Mouse (Mus musculus) heart, embryonic 10.5 days (tissue): ENCODE results near the gene Gramd1b. TPM values are rescaled to one million over a fixed set of nuclear protein-coding genes. Genes with fewer than 3 reads are reported as not detected.

ENCODE experiments used
- DNase-seq: peaks from one replicate; pipeline ENCODE4 v3.0.0-alpha.2; 2017; ENCODE audit warnings: low spot score
- H3K27ac ChIP-seq: fragments of 300-500 bp; sonication (generic); 2 replicates; pipeline ENCODE4 v1.5.1; 2016; ENCODE audit warnings: mild to moderate bottlenecking
- H3K27me3 ChIP-seq: fragments of 300-500 bp; sonication (generic); 2 replicates; pipeline ENCODE4 v1.6.1; 2016; ENCODE audit warnings: mild to moderate bottlenecking; ENCODE audit not compliant: poor library complexity, insufficient read depth, severe bottlenecking
- H3K36me3 ChIP-seq: fragments of 300-500 bp; sonication (generic); 2 replicates; pipeline ENCODE4 v1.6.1; 2016; ENCODE audit warnings: mild to moderate bottlenecking, moderate library complexity
- H3K4me1 ChIP-seq: fragments of 300-500 bp; sonication (generic); 2 replicates; pipeline ENCODE4 v1.6.1; 2016; ENCODE audit warnings: mild to moderate bottlenecking
- H3K4me3 ChIP-seq: fragments of 300-500 bp; sonication (generic); 2 replicates; pipeline ENCODE4 v1.5.1; 2016; ENCODE audit warnings: mild to moderate bottlenecking, moderate library complexity
- H3K9me3 ChIP-seq: fragments of 300-500 bp; sonication (generic); 2 replicates; pipeline ENCODE4 v1.6.1; 2016; ENCODE audit warnings: mild to moderate bottlenecking, moderate library complexity
- WGBS: fragments of 180-500 bp; shearing (Covaris S2); methylation state at CpG from one replicate; pipeline ENCODE4 v1.1.7; 2016; 5-methylcytosine and 5-hydroxymethylcytosine counted together
- polyA plus RNA-seq: library from polyadenylated mRNA; unstranded; fragments of >200 nt; fragmentation: Nextera tagmentation; extraction: Ambion mirVana; gene quantifications from 2 replicates; pipeline ENCODE4 v1.2.1, GENCODE M21; 2016

The Gramd1b gene
- polyA plus RNA-seq, 1 experiment from 2014 or later, result 5.0 TPM

DNA sequence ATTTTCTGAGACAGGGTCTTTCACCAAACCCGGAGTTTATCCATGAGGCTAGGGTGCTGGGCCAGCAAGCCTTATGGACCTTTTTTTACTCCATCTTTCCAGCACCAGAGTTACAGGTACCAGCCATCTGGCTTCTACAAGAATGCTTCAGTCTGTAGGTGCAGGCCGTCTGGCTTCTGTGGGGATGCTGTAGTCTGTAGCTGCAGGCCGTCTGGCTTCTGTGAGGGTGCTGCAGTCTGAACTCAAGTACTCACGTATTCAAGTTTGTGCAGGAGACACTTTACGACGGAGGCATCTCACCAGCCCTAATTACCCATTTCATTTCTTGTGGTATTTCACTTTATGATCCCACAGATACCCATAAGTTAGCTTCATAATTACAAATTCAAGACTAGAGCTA is 14.0 kb upstream of the Gramd1b start:
- WGBS, result 81% methylated on average over 6 of the region's 6 CpGs
- no peaks in the 10 kb centered on the region for H3K9me3 ChIP-seq
- no peaks in the 10 kb centered on the region for H3K36me3 ChIP-seq
- no peak for DNase-seq
- H3K4me1 ChIP-seq, result peaks cover 11% of the 10 kb centered on the region; the same call in 1 of the 2 replicates
- no peak overlapping the region for H3K4me3 ChIP-seq
- no peaks in the 10 kb centered on the region for H3K27me3 ChIP-seq
- no peak overlapping the region for H3K27ac ChIP-seq

DNA sequence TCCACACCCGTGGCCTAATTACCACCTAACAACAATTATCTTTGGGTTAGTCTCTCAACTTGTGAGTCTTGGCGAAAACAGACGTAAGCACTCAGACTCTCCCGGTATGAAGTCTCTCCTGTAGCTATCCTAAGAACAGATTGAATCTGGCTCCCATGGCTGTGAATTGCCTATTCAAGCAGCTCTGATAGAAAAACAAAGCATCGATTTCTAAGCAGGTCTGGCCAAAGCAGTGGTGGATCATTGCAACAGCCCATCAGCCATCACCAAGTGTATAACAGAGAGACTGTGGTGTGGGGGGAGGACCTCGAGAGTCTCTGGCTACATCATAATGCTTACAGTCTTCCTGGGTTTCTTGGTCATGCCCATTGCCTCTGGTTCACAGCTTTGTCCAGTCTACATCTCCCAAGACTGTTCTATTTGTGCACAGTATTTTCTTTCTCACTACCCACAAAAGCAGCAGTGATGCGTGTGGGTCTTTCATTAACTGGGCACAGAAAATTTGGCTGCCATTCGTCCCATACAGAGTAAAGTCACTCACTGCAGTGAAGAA is 8.5 kb upstream of the Gramd1b start:
- Histone ChIP-seq H3K27me3 (no peaks in the 10 kb centered on the region), H3K4me1 (peaks cover 11% of the 10 kb centered on the region), H3K27ac (no peak overlapping the region), H3K9me3 (no peaks in the 10 kb centered on the region), H3K36me3 (no peaks in the 10 kb centered on the region), H3K4me3 (no peak overlapping the region)
- 73% methylated on average over 8 of the region's 8 CpGs for WGBS
- DNase-seq, result no peak

DNA sequence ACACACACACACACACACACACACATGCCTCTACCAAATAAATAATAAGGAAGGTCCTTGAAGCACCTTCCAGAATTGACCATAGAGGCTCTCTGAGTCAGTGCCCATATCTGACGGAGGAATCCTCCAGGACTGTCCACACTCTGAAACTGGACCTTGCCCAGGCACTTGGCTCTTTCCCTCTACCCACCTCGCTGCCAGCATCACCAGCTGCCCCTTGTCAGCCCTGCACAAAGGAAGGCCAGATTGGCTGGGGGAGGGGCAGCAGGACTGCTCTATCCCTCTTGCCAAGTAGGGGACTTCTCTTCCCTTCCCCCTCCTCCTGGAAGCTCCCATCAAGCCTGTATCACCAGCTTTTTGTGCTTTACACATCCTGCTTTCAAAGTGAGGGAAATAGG is 6.5 kb upstream of the Gramd1b start:
- Histone ChIP-seq H3K36me3 (no peaks in the 10 kb centered on the region), H3K9me3 (no peaks in the 10 kb centered on the region), H3K27ac (no peak overlapping the region), H3K4me1 (peaks cover 11% of the 10 kb centered on the region), H3K4me3 (no peak overlapping the region), H3K27me3 (no peaks in the 10 kb centered on the region)
- no peak for DNase-seq
- WGBS, result 40% methylated on average over 2 of the region's 2 CpGs

DNA sequence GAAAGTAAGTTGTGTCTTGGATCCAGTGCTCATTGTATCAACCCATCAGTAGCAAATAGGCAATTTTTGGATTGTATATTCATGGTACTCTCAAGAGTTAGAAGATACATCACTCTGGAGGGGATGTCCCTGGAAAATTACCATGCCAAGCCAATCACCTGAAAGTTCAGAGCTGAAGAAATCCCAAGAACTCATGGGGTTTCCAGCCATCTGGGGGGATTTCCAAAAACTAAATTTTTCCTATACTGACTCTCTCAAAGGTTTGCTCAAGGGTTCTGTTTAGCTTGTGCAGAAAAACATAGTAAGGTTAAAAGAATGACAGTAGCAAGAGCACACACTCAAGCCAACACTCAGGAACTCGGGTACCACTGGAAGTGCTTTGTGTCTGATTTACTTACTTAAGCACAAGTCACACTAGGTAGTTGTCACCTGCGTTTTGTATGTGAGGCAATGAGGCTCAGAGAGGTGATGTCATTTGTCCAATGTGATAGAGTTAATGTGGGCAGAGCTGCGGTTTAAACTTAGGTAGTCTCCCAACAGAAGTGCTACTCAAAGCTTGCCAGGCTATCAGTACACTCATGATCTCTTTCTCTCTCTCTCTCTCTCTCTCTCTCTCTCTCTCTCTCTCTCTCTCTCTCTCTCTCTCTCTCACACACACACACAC is 6.0 kb upstream of the Gramd1b start:
- peaks cover 1% of the 10 kb centered on the region; the same call in 1 of the 2 replicates for H3K27me3 ChIP-seq
- 71% methylated on average over 3 of the region's 3 CpGs for WGBS
- H3K9me3 ChIP-seq, result no peaks in the 10 kb centered on the region
- no peak for DNase-seq
- no peak overlapping the region for H3K4me3 ChIP-seq
- H3K36me3 ChIP-seq, result no peaks in the 10 kb centered on the region
- no peak overlapping the region for H3K27ac ChIP-seq
- peaks cover 11% of the 10 kb centered on the region for H3K4me1 ChIP-seq

DNA sequence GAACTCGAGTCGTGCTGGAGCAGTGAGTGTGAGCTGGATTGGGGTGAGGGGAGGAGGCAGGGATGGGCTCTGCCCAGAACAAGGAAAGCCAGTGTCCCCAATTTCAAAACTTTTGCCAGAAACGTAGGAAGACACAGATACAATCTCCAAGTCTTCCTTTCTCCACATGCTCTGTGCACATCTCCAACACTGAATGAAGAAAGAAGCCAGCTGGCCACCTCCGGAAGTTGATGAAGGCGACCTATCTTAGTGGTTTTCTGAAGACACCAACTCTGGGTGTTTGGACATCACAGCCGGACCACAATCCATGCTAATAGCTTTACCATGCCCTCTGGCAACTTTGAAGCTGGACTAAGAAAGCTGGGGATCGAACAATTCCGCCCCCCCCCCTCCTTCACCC is 647 bp downstream of the Gramd1b start:
- Histone ChIP-seq H3K9me3 (no peaks in the 10 kb centered on the region), H3K27me3 (peaks cover 28% of the 10 kb centered on the region), H3K4me1 (peaks cover 18% of the 10 kb centered on the region), H3K4me3 (peak overlapping the region; percentile 68), H3K36me3 (no peaks in the 10 kb centered on the region), H3K27ac (peak overlapping the region; percentile 82)
- WGBS, result 60% methylated on average over 8 of the region's 8 CpGs
- no peak for DNase-seq

DNA sequence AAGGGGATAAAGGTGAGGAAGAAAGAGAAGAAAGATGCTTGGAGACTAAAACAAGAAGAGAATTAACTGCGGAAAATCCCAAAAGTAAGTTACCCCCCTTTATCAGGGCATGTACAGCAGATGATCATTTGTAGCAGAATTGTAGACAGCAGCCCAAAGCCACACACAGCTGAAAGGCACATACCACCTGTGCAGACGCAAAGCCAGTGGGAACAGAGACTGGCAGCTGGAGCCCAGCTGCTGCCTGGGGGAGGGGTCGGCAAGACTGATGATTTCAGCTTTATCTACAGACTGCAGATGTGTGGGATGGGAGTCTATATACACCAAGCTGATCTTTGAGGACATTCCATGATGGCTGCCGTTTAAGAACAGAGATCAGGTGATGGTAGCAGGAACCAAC is 2.5 kb downstream of the Gramd1b start:
- H3K4me1 ChIP-seq, result peaks cover 18% of the 10 kb centered on the region
- peaks cover 28% of the 10 kb centered on the region for H3K27me3 ChIP-seq
- no peaks in the 10 kb centered on the region for H3K36me3 ChIP-seq
- no peak for DNase-seq
- H3K4me3 ChIP-seq, result no peak overlapping the region
- 57% methylated on average over 4 of the region's 4 CpGs for WGBS
- no peaks in the 10 kb centered on the region for H3K9me3 ChIP-seq
- no peak overlapping the region for H3K27ac ChIP-seq

DNA sequence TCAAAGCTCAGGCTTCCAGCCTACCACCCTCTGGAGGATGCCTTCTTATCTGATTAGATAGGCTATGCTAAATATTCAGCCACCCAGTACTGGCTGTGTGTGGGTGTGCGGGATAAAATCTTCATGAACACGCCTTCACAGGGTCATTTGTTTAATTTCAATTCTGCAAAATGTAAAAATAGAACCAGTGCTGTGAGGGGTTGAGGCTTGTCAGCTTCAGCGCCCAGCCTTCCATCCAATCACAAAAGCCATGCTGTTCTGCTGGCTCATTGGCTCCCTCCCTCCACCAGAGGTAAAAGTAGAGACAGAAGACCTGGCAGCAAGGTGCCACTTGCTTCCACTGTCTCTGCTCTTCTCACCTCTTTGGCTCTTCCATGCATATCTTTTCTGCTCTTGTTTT is 4.3 kb downstream of the Gramd1b start:
- Histone ChIP-seq H3K4me3 (no peak overlapping the region), H3K9me3 (no peaks in the 10 kb centered on the region), H3K36me3 (no peaks in the 10 kb centered on the region), H3K27ac (no peak overlapping the region), H3K27me3 (peaks cover 24% of the 10 kb centered on the region), H3K4me1 (peaks cover 18% of the 10 kb centered on the region)
- WGBS, result 42% methylated on average over 3 of the region's 3 CpGs
- no peak for DNase-seq

DNA sequence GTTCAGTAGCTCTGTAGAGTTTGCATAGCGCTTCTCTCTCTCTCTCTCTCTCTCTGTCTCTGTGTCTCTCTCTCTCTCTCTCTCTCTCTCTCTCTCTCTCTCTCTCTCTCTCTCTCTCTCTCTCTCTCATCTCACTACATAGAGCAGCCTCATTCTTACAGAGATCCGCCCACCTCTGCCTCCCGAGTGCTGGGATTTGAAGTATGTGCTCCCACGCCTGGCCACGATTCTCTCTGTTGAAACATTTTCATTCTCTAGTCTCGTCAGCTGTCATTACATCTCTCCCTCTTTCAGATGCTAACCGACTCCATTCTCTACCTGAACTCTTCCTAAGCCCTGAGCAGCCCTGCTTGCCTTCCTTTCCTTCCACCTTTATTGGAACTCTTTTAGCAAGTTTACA is 9.0 kb downstream of the Gramd1b start:
- Histone ChIP-seq H3K27ac (no peak overlapping the region), H3K4me1 (peaks cover 5% of the 10 kb centered on the region; the same call in 1 of the 2 replicates), H3K9me3 (no peaks in the 10 kb centered on the region), H3K4me3 (no peak overlapping the region), H3K27me3 (no peaks in the 10 kb centered on the region), H3K36me3 (no peaks in the 10 kb centered on the region)
- 71% methylated on average over 7 of the region's 7 CpGs for WGBS
- DNase-seq, result no peak

DNA sequence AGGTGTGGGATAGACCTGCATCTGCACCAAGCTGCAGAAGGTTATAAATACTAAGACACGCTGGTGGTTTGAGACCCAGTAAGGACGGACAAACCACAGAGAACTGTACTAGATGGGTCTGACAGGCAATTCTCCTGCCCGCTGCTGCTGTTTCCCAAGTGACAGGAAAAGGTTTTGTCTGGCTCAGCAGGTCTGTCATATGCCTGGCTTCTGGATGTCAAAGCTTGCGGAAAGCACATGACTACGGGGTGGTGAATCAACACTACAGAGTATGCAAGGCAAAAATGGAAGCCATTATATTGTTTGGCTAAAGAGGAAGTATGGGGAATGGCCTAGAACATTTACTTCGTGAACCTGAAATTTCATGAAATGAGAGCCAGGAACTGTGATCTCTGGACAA is 10.1 kb downstream of the Gramd1b start:
- Histone ChIP-seq H3K4me3 (no peak overlapping the region), H3K27ac (no peak overlapping the region), H3K36me3 (no peaks in the 10 kb centered on the region), H3K9me3 (no peaks in the 10 kb centered on the region), H3K4me1 (no peaks in the 10 kb centered on the region), H3K27me3 (no peaks in the 10 kb centered on the region)
- WGBS, result 85% methylated on average over 6 of the region's 6 CpGs
- no peak for DNase-seq

DNA sequence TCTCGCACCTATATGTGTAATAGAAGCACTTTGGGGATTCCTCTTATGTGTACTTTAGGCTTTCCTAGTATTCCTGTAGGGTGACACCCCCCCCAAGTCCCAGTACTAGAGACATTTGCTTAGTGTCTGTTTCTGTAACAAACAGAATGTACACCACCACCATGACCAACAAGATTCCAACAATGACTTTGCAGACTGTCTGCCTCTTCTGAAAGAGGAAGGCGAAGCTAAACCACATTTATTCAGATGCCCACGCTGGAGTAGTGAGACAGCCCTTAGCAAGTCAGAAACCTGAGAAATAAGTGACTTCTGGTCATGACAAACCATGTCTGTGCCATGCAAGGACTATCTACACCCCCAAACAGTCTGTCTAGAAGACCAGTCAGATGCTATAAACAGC is 11.9 kb downstream of the Gramd1b start:
- no peak overlapping the region for H3K27ac ChIP-seq
- no peaks in the 10 kb centered on the region for H3K27me3 ChIP-seq
- H3K36me3 ChIP-seq, result no peaks in the 10 kb centered on the region
- 75% methylated on average over 3 of the region's 3 CpGs for WGBS
- no peak for DNase-seq
- no peaks in the 10 kb centered on the region for H3K9me3 ChIP-seq
- no peaks in the 10 kb centered on the region for H3K4me1 ChIP-seq
- no peak overlapping the region for H3K4me3 ChIP-seq

DNA sequence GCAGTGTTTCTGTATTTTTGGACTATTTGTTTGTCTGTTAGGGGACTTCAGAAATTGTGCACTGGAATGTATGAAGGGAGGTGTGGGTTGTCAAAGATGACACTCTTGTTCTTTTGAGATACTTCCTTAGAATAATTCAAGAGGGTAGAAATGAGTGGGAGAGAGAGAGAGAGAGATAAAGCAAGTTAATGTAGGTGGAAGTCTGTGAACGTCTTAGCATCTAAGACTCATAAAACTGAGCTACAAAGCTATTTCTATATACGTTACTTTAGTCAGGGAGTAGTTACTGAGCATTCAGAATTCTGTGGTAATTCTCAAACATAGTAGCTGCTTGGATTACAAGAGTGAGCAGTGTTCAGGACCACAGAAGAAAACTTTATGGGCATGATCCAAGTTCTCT is 19.2 kb downstream of the Gramd1b start:
- Histone ChIP-seq H3K27ac (no peak overlapping the region), H3K4me3 (no peak overlapping the region), H3K27me3 (no peaks in the 10 kb centered on the region), H3K9me3 (no peaks in the 10 kb centered on the region), H3K4me1 (peaks cover 9% of the 10 kb centered on the region), H3K36me3 (no peaks in the 10 kb centered on the region)
- 70% methylated on average over 2 of the region's 2 CpGs for WGBS
- no peak for DNase-seq

DNA sequence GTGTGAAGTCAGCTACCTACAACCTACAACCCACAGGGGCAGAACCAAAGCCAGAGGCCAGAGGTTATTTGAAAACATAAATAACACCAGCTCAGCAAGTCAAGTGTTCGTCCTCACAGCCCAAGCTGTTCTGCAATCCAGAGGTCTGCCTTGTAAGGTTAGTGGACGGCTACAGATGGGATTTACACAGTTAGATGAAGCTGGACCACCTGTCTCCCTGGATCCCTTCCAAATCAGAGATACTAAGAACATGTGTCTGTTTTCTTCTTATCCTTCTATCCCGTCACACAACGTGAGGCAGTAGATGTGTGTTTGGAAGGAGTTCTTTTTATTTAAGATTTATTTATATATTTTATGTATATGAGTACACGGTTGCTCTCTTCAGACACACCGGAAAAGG is 21.7 kb downstream of the Gramd1b start:
- Histone ChIP-seq H3K27me3 (no peaks in the 10 kb centered on the region), H3K27ac (no peak overlapping the region), H3K36me3 (no peaks in the 10 kb centered on the region), H3K9me3 (no peaks in the 10 kb centered on the region), H3K4me1 (peaks cover 9% of the 10 kb centered on the region), H3K4me3 (no peak overlapping the region)
- 81% methylated on average over 6 of the region's 6 CpGs for WGBS
- no peak for DNase-seq

DNA sequence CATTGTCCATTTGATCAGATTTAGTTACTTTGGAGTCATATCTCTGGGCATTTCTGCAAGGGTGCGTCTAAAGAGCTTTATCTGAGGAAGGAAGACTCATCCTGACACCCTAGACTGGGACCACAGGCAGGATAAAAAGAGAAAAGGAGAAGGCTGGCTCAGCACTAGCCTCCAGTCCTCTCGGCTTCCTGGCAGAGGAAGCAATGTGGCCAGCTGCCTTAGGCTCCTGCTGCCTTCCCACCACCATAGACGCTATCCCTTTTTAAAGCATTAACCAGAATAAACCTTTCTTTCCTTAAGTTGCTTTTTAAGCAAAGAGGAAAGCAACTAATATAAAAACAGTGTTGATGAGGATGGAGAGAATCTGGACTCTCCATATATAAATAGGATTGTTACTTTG is 24.6 kb downstream of the Gramd1b start:
- Histone ChIP-seq H3K4me3 (no peak overlapping the region), H3K27me3 (no peaks in the 10 kb centered on the region), H3K27ac (no peak overlapping the region), H3K36me3 (no peaks in the 10 kb centered on the region), H3K9me3 (no peaks in the 10 kb centered on the region), H3K4me1 (peaks cover 9% of the 10 kb centered on the region)
- no peak for DNase-seq
- 59% methylated on average over 3 of the region's 3 CpGs for WGBS
